Mouse (Mus musculus): ENCODE data around the gene Gkn1.

GRCm38 (mm10) chr6:87326932-87327331 lies 23.8 kb downstream of the Gkn1 start:
- TF ChIP-seq CTCF (IDR thresholded peaks at IDR 0.05; ENCODE audit: low read depth): no peak
- TF ChIP-seq EP300 (IDR thresholded peaks at IDR 0.05; ENCODE audit: low read depth): no peak
